Mouse (Mus musculus): ENCODE measurements around the gene Cdc42bpg. TPM values are rescaled to one million over a fixed set of nuclear protein-coding genes. Genes with fewer than 3 reads are reported as not detected.

The Cdc42bpg gene
- polyA plus RNA-seq, 1 experiment: 60.5 TPM

- H3K9ac ChIP-seq (ENCODE audit: low read depth, poor library complexity, severe bottlenecking): no peak overlapping the region
- no peak overlapping the region for H3K27ac ChIP-seq (ENCODE audit: insufficient read depth, low read length)
- H3K4me3 ChIP-seq (ENCODE audit: low read depth, low read length): no peak overlapping the region
- H3K9me3 ChIP-seq (replicated peaks; ENCODE audit: control insufficient read depth, insufficient read depth, low read length, poor library complexity, severe bottlenecking): no peaks in the 10 kb centered on the region
- H3K27me3 ChIP-seq (ENCODE audit: control insufficient read depth, insufficient read depth, low read length, poor library complexity, severe bottlenecking): no peaks in the 10 kb centered on the region
- peaks cover 81% of the 10 kb centered on the region for H3K36me3 ChIP-seq (ENCODE audit: control insufficient read depth, insufficient read depth, low read length, poor library complexity, severe bottlenecking)
- no peaks in the 10 kb centered on the region for H3K4me1 ChIP-seq (ENCODE audit: control insufficient read depth, insufficient read depth, low read length)
- TF ChIP-seq EP300 (IDR thresholded peaks at IDR 0.05; ENCODE audit: insufficient read depth, low read depth, low read length) (no peak), POLR2A (IDR thresholded peaks at IDR 0.05; ENCODE audit: insufficient read depth, low read length) (no peak), CTCF (IDR thresholded peaks at IDR 0.05; ENCODE audit: low read depth, low read length) (no peak)
Measured at GRCm38 (mm10) chr19:6313796-6314195, 7.5 kb downstream of the Cdc42bpg start.

- Histone ChIP-seq H3K9ac (ENCODE audit: low read depth, poor library complexity, severe bottlenecking) (no peak overlapping the region), H3K4me3 (ENCODE audit: low read depth, low read length) (no peak overlapping the region)
Measured at GRCm38 (mm10) chr19:6314513-6314912, 8.3 kb downstream of the Cdc42bpg start.

GRCm38 (mm10) chr19:6315573-6315972 is 9.3 kb downstream of the Cdc42bpg start:
- TF ChIP-seq CTCF (IDR thresholded peaks at IDR 0.05; ENCODE audit: low read depth, low read length) (no peak), EP300 (IDR thresholded peaks at IDR 0.05; ENCODE audit: insufficient read depth, low read depth, low read length) (no peak), POLR2A (IDR thresholded peaks at IDR 0.05; ENCODE audit: insufficient read depth, low read length) (no peak)
- Histone ChIP-seq H3K27ac (ENCODE audit: insufficient read depth, low read length) (no peak overlapping the region), H3K4me3 (ENCODE audit: low read depth, low read length) (no peak overlapping the region), H3K9ac (ENCODE audit: low read depth, poor library complexity, severe bottlenecking) (no peak overlapping the region), H3K36me3 (ENCODE audit: control insufficient read depth, insufficient read depth, low read length, poor library complexity, severe bottlenecking) (peaks cover 72% of the 10 kb centered on the region), H3K27me3 (ENCODE audit: control insufficient read depth, insufficient read depth, low read length, poor library complexity, severe bottlenecking) (no peaks in the 10 kb centered on the region), H3K4me1 (ENCODE audit: control insufficient read depth, insufficient read depth, low read length) (no peaks in the 10 kb centered on the region), H3K9me3 (replicated peaks; ENCODE audit: control insufficient read depth, insufficient read depth, low read length, poor library complexity, severe bottlenecking) (no peaks in the 10 kb centered on the region)

More at GRCm38 (mm10) chr19:6314513-6314912, 8.3 kb downstream of the Cdc42bpg start:
- Histone ChIP-seq H3K4me1 (ENCODE audit: control insufficient read depth, insufficient read depth, low read length) (no peaks in the 10 kb centered on the region), H3K27me3 (ENCODE audit: control insufficient read depth, insufficient read depth, low read length, poor library complexity, severe bottlenecking) (no peaks in the 10 kb centered on the region), H3K36me3 (ENCODE audit: control insufficient read depth, insufficient read depth, low read length, poor library complexity, severe bottlenecking) (peaks cover 82% of the 10 kb centered on the region), H3K9me3 (replicated peaks; ENCODE audit: control insufficient read depth, insufficient read depth, low read length, poor library complexity, severe bottlenecking) (no peaks in the 10 kb centered on the region), H3K27ac (ENCODE audit: insufficient read depth, low read length) (no peak overlapping the region)
- no peak for TF ChIP-seq EP300 (IDR thresholded peaks at IDR 0.05; ENCODE audit: insufficient read depth, low read depth, low read length)
- TF ChIP-seq POLR2A (IDR thresholded peaks at IDR 0.05; ENCODE audit: insufficient read depth, low read length): no peak
- no peak for TF ChIP-seq CTCF (IDR thresholded peaks at IDR 0.05; ENCODE audit: low read depth, low read length)

GRCm38 (mm10) chr19:6318145-6318544 is 11.9 kb downstream of the Cdc42bpg start:
- H3K36me3 ChIP-seq (ENCODE audit: control insufficient read depth, insufficient read depth, low read length, poor library complexity, severe bottlenecking): peaks cover 50% of the 10 kb centered on the region
- H3K27me3 ChIP-seq (ENCODE audit: control insufficient read depth, insufficient read depth, low read length, poor library complexity, severe bottlenecking): no peaks in the 10 kb centered on the region
- H3K4me3 ChIP-seq (ENCODE audit: low read depth, low read length): no peak overlapping the region
- H3K27ac ChIP-seq (ENCODE audit: insufficient read depth, low read length): no peak overlapping the region
- TF ChIP-seq CTCF (IDR thresholded peaks at IDR 0.05; ENCODE audit: low read depth, low read length) (no peak), EP300 (IDR thresholded peaks at IDR 0.05; ENCODE audit: insufficient read depth, low read depth, low read length) (no peak), POLR2A (IDR thresholded peaks at IDR 0.05; ENCODE audit: insufficient read depth, low read length) (no peak)
- H3K9me3 ChIP-seq (replicated peaks; ENCODE audit: control insufficient read depth, insufficient read depth, low read length, poor library complexity, severe bottlenecking): no peaks in the 10 kb centered on the region
- H3K4me1 ChIP-seq (ENCODE audit: control insufficient read depth, insufficient read depth, low read length): peaks cover 4% of the 10 kb centered on the region
- H3K9ac ChIP-seq (ENCODE audit: low read depth, poor library complexity, severe bottlenecking): no peak overlapping the region

- Histone ChIP-seq H3K4me3 (ENCODE audit: low read depth, low read length) (peak overlapping the region; percentile 4; the same call in 1 of the 2 replicates), H3K9ac (ENCODE audit: low read depth, poor library complexity, severe bottlenecking) (no peak overlapping the region), H3K27me3 (ENCODE audit: control insufficient read depth, insufficient read depth, low read length, poor library complexity, severe bottlenecking) (no peaks in the 10 kb centered on the region), H3K9me3 (replicated peaks; ENCODE audit: control insufficient read depth, insufficient read depth, low read length, poor library complexity, severe bottlenecking) (no peaks in the 10 kb centered on the region), H3K27ac (ENCODE audit: insufficient read depth, low read length) (0 out of 2 replicates have a peak overlapping the region, but pooled peaks have one; percentile 2), H3K36me3 (ENCODE audit: control insufficient read depth, insufficient read depth, low read length, poor library complexity, severe bottlenecking) (peaks cover 28% of the 10 kb centered on the region), H3K4me1 (ENCODE audit: control insufficient read depth, insufficient read depth, low read length) (peaks cover 4% of the 10 kb centered on the region)
- TF ChIP-seq POLR2A (IDR thresholded peaks at IDR 0.05; ENCODE audit: insufficient read depth, low read length) (no peak), CTCF (IDR thresholded peaks at IDR 0.05; ENCODE audit: low read depth, low read length) (no peak), EP300 (IDR thresholded peaks at IDR 0.05; ENCODE audit: insufficient read depth, low read depth, low read length) (no peak)
Measured at GRCm38 (mm10) chr19:6321358-6321757, 15.1 kb downstream of the Cdc42bpg start.

- H3K36me3 ChIP-seq (ENCODE audit: control insufficient read depth, insufficient read depth, low read length, poor library complexity, severe bottlenecking): peaks cover 22% of the 10 kb centered on the region
- peaks cover 4% of the 10 kb centered on the region for H3K4me1 ChIP-seq (ENCODE audit: control insufficient read depth, insufficient read depth, low read length)
- no peak overlapping the region for H3K9ac ChIP-seq (ENCODE audit: low read depth, poor library complexity, severe bottlenecking)
- TF ChIP-seq POLR2A (IDR thresholded peaks at IDR 0.05; ENCODE audit: insufficient read depth, low read length) (no peak), EP300 (IDR thresholded peaks at IDR 0.05; ENCODE audit: insufficient read depth, low read depth, low read length) (0 out of 2 replicates have a peak, but pooled peaks have one; percentile 46), CTCF (IDR thresholded peaks at IDR 0.05; ENCODE audit: low read depth, low read length) (no peak)
- no peaks in the 10 kb centered on the region for H3K9me3 ChIP-seq (replicated peaks; ENCODE audit: control insufficient read depth, insufficient read depth, low read length, poor library complexity, severe bottlenecking)
- no peaks in the 10 kb centered on the region for H3K27me3 ChIP-seq (ENCODE audit: control insufficient read depth, insufficient read depth, low read length, poor library complexity, severe bottlenecking)
- peak overlapping the region; percentile 4; the same call in 1 of the 2 replicates for H3K4me3 ChIP-seq (ENCODE audit: low read depth, low read length)
- H3K27ac ChIP-seq (ENCODE audit: insufficient read depth, low read length): 0 out of 2 replicates have a peak overlapping the region, but pooled peaks have one; percentile 2
Measured at GRCm38 (mm10) chr19:6321786-6322621, 15.7 kb downstream of the Cdc42bpg start.

Data from ES-Bruce4 (cell line).